Mouse (Mus musculus) liver, embryonic 16.5 days (tissue): ENCODE measurements at regions not wholly inside any gene's neighbourhood (a gene's known extent, or its start where the extent isn't known, plus 50 kb on each side); places are given as distances from the start of the nearest gene placed in this dataset.
"Not testable (repeated sequence)": the region's sequence is repeated elsewhere in the genome, so short reads cannot be mapped to it uniquely, and the experiment has no call there.

ENCODE experiments used
- ATAC-seq: fragments of 200-750 bp; cut with Nextera tagmentation; 2 replicates; pipeline ENCODE4 v1.8.0; 2017; ENCODE audit warnings: low read depth, mild to moderate bottlenecking, moderate number of reproducible peaks, moderate library complexity
- H3K27ac ChIP-seq: fragments of 300-500 bp; sonication (generic); 2 replicates; pipeline ENCODE4 v1.5.1; 2014; ENCODE audit warnings: mild to moderate bottlenecking, low read length
- H3K27me3 ChIP-seq: fragments of 300-500 bp; sonication (generic); 2 replicates; pipeline ENCODE4 v1.6.1; 2014; ENCODE audit warnings: low read depth, low read length, mixed read lengths; ENCODE audit not compliant: control insufficient read depth, insufficient read depth
- H3K36me3 ChIP-seq: fragments of 300-500 bp; sonication (generic); 2 replicates; pipeline ENCODE4 v1.6.1; 2014; ENCODE audit warnings: mild to moderate bottlenecking; ENCODE audit not compliant: control insufficient read depth, insufficient read depth
- H3K4me1 ChIP-seq: fragments of 300-500 bp; sonication (generic); 2 replicates; pipeline ENCODE4 v1.6.1; 2014; ENCODE audit warnings: low read depth, low read length, mixed read lengths; ENCODE audit not compliant: control insufficient read depth
- H3K4me2 ChIP-seq: fragments of 300-500 bp; sonication (generic); 2 replicates; pipeline ENCODE4 v1.6.1; 2014; ENCODE audit warnings: low read depth, low read length, mixed read lengths
- H3K4me3 ChIP-seq: fragments of 300-500 bp; sonication (generic); 2 replicates; pipeline ENCODE4 v1.5.1; 2014; ENCODE audit warnings: low read depth, mild to moderate bottlenecking, low read length
- H3K9ac ChIP-seq: fragments of 300-500 bp; sonication (generic); 2 replicates; pipeline ENCODE4 v1.6.1; 2014; ENCODE audit warnings: low read depth, low read length
- H3K9me3 ChIP-seq: fragments of 300-500 bp; sonication (generic); replicated peaks from 2 replicates; pipeline ENCODE4 v1.6.1; 2016; ENCODE audit warnings: low read length; ENCODE audit not compliant: control insufficient read depth
- WGBS: fragments of 180-500 bp; shearing (Covaris S2); extraction: QIAGEN DNeasy Blood & Tissue Kit; methylation state at CpG from one replicate; pipeline ENCODE4 v1.1.7; 2014; ENCODE audit not compliant: insufficient replicate concordance; 5-methylcytosine and 5-hydroxymethylcytosine counted together

- H3K4me2 ChIP-seq, result no peak overlapping the region
- no peaks in the 10 kb centered on the region for H3K4me1 ChIP-seq
- H3K36me3 ChIP-seq, result no peaks in the 10 kb centered on the region
- no peak overlapping the region for H3K27ac ChIP-seq
- no peak for ATAC-seq
- H3K4me3 ChIP-seq, result no peak overlapping the region
- H3K9ac ChIP-seq, result no peak overlapping the region
- H3K9me3 ChIP-seq, result no peaks in the 10 kb centered on the region
- whole genome bisulfite sequencing, result 26% methylated on average over 5 of the region's 5 CpGs
- H3K27me3 ChIP-seq, result no peaks in the 10 kb centered on the region
These were observed 61.6 kb downstream of the Zxdb start for GRCm38 (mm10) chrX:94785983-94786382.

- no peak overlapping the region for H3K4me2 ChIP-seq
- H3K4me1 ChIP-seq, result no peaks in the 10 kb centered on the region
- no peaks in the 10 kb centered on the region for H3K9me3 ChIP-seq
- no peak overlapping the region for H3K9ac ChIP-seq
- no peak for ATAC-seq
- no peaks in the 10 kb centered on the region for H3K27me3 ChIP-seq
- WGBS, result 55% methylated on average over 3 of the region's 3 CpGs
- H3K4me3 ChIP-seq, result no peak overlapping the region
- H3K27ac ChIP-seq, result no peak overlapping the region
- H3K36me3 ChIP-seq, result no peaks in the 10 kb centered on the region
These were observed 64.1 kb downstream of the Zxdb start for GRCm38 (mm10) chrX:94788331-94788920.

- not testable (repeated sequence) for H3K9ac ChIP-seq, H3K27me3 ChIP-seq, H3K36me3 ChIP-seq, H3K4me1 ChIP-seq, H3K27ac ChIP-seq, H3K9me3 ChIP-seq, H3K4me2 ChIP-seq, H3K4me3 ChIP-seq
- no CpG with 5 or more reads among the region's 37 CpGs for WGBS
- peak; percentile 37; the same call in 1 of the 2 replicates for ATAC-seq
These were observed 72.5 kb downstream of the Zxdb start for GRCm38 (mm10) chrX:94796845-94797244.

- WGBS, result no CpG with 5 or more reads among the region's 131 CpGs
- peak; percentile 62 for ATAC-seq
These were observed 73.2 kb downstream of the Zxdb start for GRCm38 (mm10) chrX:94797348-94798182.

GRCm38 (mm10) chrX:94798183-94798619, 73.8 kb downstream of the Zxdb start:
- not testable (repeated sequence) for H3K36me3 ChIP-seq, H3K4me3 ChIP-seq, H3K9me3 ChIP-seq, H3K9ac ChIP-seq, H3K27me3 ChIP-seq, H3K4me2 ChIP-seq, H3K4me1 ChIP-seq, H3K27ac ChIP-seq
- ATAC-seq, result peak; percentile 47; the same call in 1 of the 2 replicates
- no CpG with 5 or more reads among the region's 22 CpGs for WGBS

More at GRCm38 (mm10) chrX:94797348-94798182, 73.2 kb downstream of the Zxdb start:
- not testable (repeated sequence) for H3K27ac ChIP-seq, H3K4me1 ChIP-seq, H3K27me3 ChIP-seq, H3K4me2 ChIP-seq, H3K9ac ChIP-seq, H3K9me3 ChIP-seq, H3K36me3 ChIP-seq, H3K4me3 ChIP-seq

- H3K4me3 ChIP-seq, H3K4me2 ChIP-seq, H3K27me3 ChIP-seq, H3K4me1 ChIP-seq, H3K27ac ChIP-seq, H3K9ac ChIP-seq, H3K36me3 ChIP-seq, H3K9me3 ChIP-seq, ATAC-seq: not testable (repeated sequence)
- no CpG with 5 or more reads among the region's 3 CpGs for WGBS
These were observed 88.4 kb downstream of the Zxdb start for GRCm38 (mm10) chrX:94812760-94813159.

- 85% methylated on average over 6 of the region's 6 CpGs for WGBS
- H3K27ac ChIP-seq, H3K36me3 ChIP-seq: not testable (repeated sequence)
These were observed 103.2 kb downstream of the Zxdb start for GRCm38 (mm10) chrX:94827524-94827923.

GRCm38 (mm10) chrX:94844110-94844779, 119.9 kb downstream of the Zxdb start:
- ATAC-seq, result peak; percentile 41
- H3K4me2 ChIP-seq, result not testable (repeated sequence)
- 18% methylated on average over 2 of the region's 2 CpGs for WGBS

More at GRCm38 (mm10) chrX:94827524-94827923, 103.2 kb downstream of the Zxdb start:
- not testable (repeated sequence) for H3K9me3 ChIP-seq, H3K9ac ChIP-seq, H3K4me3 ChIP-seq, H3K4me2 ChIP-seq, H3K27me3 ChIP-seq, H3K4me1 ChIP-seq, ATAC-seq

GRCm38 (mm10) chrX:94849549-94849948, 125.2 kb downstream of the Zxdb start:
- H3K27ac ChIP-seq, H3K27me3 ChIP-seq, H3K4me2 ChIP-seq, H3K4me1 ChIP-seq, ATAC-seq, H3K9ac ChIP-seq, H3K9me3 ChIP-seq, H3K4me3 ChIP-seq, H3K36me3 ChIP-seq: not testable (repeated sequence)
- 40% methylated on average over 1 of the region's 3 CpGs for WGBS

More at GRCm38 (mm10) chrX:94844110-94844779, 119.9 kb downstream of the Zxdb start:
- not testable (repeated sequence) for H3K27ac ChIP-seq, H3K9me3 ChIP-seq, H3K36me3 ChIP-seq, H3K9ac ChIP-seq, H3K4me3 ChIP-seq, H3K4me1 ChIP-seq, H3K27me3 ChIP-seq
